Mouse (Mus musculus) lung, postnatal 0 days (tissue): ENCODE results near the gene H1f0. TPM values are rescaled to one million over a fixed set of nuclear protein-coding genes. Genes with fewer than 3 reads are reported as not detected.
"Not testable (repeated sequence)": the region's sequence is repeated elsewhere in the genome, so short reads cannot be mapped to it uniquely, and the experiment has no call there.

Experiments
- ATAC-seq: fragments of 200-750 bp; cut with Nextera tagmentation; 2 replicates; pipeline ENCODE4 v1.8.0; 2017; ENCODE audit warnings: moderate library complexity
- DNase-seq: peaks from one replicate; pipeline ENCODE4 v3.0.0-alpha.2; 2016; ENCODE audit warnings: low spot score
- H3K27ac ChIP-seq: fragments of 300-500 bp; sonication (generic); 2 replicates; pipeline ENCODE4 v1.5.1; 2014; ENCODE audit warnings: antibody characterized with exemption, mild to moderate bottlenecking, low read length, mixed read lengths
- H3K27me3 ChIP-seq: fragments of 300-500 bp; sonication (generic); replicated peaks from 2 replicates; pipeline ENCODE4 v1.6.1; 2014; ENCODE audit warnings: low read length, mixed read lengths; ENCODE audit not compliant: insufficient read depth
- H3K36me3 ChIP-seq: fragments of 300-500 bp; sonication (generic); 2 replicates; pipeline ENCODE4 v1.6.1; 2014; ENCODE audit warnings: low read length, mixed read lengths; ENCODE audit not compliant: insufficient read depth
- H3K4me1 ChIP-seq: fragments of 300-500 bp; sonication (generic); 2 replicates; pipeline ENCODE4 v1.6.1; 2014; ENCODE audit warnings: antibody characterized with exemption, low read depth, low read length, mixed read lengths; ENCODE audit not compliant: insufficient read depth
- H3K4me2 ChIP-seq: fragments of 300-500 bp; sonication (generic); replicated peaks from 2 replicates; pipeline ENCODE4 v1.6.1; 2014; ENCODE audit warnings: low read depth, mild to moderate bottlenecking, low read length, moderate library complexity, mixed read lengths
- H3K4me3 ChIP-seq: fragments of 300-500 bp; sonication (generic); 2 replicates; pipeline ENCODE4 v1.5.1; 2014; ENCODE audit warnings: low read depth, low read length
- H3K9ac ChIP-seq: fragments of 300-500 bp; sonication (generic); replicated peaks from 2 replicates; pipeline ENCODE4 v1.6.1; 2014; ENCODE audit warnings: low read depth, mild to moderate bottlenecking
- H3K9me3 ChIP-seq: fragments of 300-500 bp; sonication (generic); 2 replicates; pipeline ENCODE4 v1.6.1; 2016; ENCODE audit warnings: low read length, mixed read lengths
- CTCF ChIP-seq: IDR thresholded peaks from 2 replicates; pipeline ENCODE4 v1.5.1; 2016; ENCODE audit warnings: antibody characterized with exemption, mild to moderate bottlenecking
- EP300 ChIP-seq: IDR thresholded peaks from 2 replicates; pipeline ENCODE4 v1.6.1; 2016; ENCODE audit warnings: antibody characterized with exemption, mild to moderate bottlenecking, control low read depth
- WGBS: fragments of 180-500 bp; shearing (Covaris S2); extraction: QIAGEN DNeasy Blood & Tissue Kit; methylation state at CpG from one replicate; pipeline ENCODE4 v1.1.7; 2014; 5-methylcytosine and 5-hydroxymethylcytosine counted together
- polyA plus RNA-seq: library from polyadenylated mRNA; unstranded; fragments of >200 nt; fragmentation: Nextera tagmentation; extraction: Ambion mirVana; gene quantifications from 2 replicates; pipeline ENCODE4 v1.2.1, GENCODE M21; 2015

H1f0 gene
- polyA plus RNA-seq, 1 experiment from 2014 or later = 263 TPM

GRCm38 (mm10) chr15:79007836-79008235 lies 20.4 kb upstream of the H1f0 start:
- not testable (repeated sequence) for H3K27me3 ChIP-seq, H3K9ac ChIP-seq, DNase-seq, H3K9me3 ChIP-seq, H3K27ac ChIP-seq, H3K4me1 ChIP-seq, H3K4me3 ChIP-seq, H3K4me2 ChIP-seq, ATAC-seq
- peaks cover 22% of the 10 kb centered on the region; the same call in 1 of the 2 replicates for H3K36me3 ChIP-seq
- WGBS = 84% methylated on average over 6 of the region's 6 CpGs
- TF ChIP-seq CTCF = peak; percentile 34

- Histone ChIP-seq H3K9me3 (no peaks in the 10 kb centered on the region), H3K27ac (no peak overlapping the region), H3K4me2 (no peak overlapping the region), H3K9ac (no peak overlapping the region), H3K4me3 (no peak overlapping the region), H3K27me3 (no peaks in the 10 kb centered on the region), H3K36me3 (peaks cover 12% of the 10 kb centered on the region; the same call in 1 of the 2 replicates), H3K4me1 (no peaks in the 10 kb centered on the region)
- no peak for DNase-seq
- TF ChIP-seq EP300 (no peak), CTCF (no peak)
- WGBS = 62% methylated on average over 5 of the region's 5 CpGs
- ATAC-seq = no peak
Observed at GRCm38 (mm10) chr15:79009734-79010133, 18.5 kb upstream of the H1f0 start.

DNA sequence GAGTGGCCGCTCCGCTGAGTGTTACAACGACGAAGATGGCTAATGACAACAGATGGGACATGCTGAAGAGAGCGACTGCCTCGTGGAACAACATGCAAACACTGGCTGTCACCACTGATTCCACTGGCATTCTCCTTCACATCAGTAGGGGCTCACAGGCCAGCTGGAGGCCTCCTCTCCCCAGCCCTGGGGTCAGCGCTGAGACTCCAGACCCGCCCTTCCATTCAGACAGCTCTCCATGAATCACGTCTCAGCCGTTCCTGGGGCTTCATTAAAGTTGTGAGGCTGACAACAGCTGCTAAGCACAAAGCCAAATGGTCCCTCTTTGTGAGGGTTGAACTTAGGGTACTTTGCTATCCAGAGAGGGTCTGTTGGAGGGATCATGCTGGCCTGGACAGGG lies 16.7 kb upstream of the H1f0 start:
- Histone ChIP-seq H3K4me2 (no peak overlapping the region), H3K9ac (no peak overlapping the region), H3K4me3 (no peak overlapping the region), H3K9me3 (no peaks in the 10 kb centered on the region), H3K27me3 (no peaks in the 10 kb centered on the region), H3K36me3 (0 out of 2 replicates have a peak, but pooled peaks cover under 1% of the 10 kb centered on the region), H3K4me1 (no peaks in the 10 kb centered on the region), H3K27ac (no peak overlapping the region)
- DNase-seq (no peak), ATAC-seq (no peak)
- 52% methylated on average over 10 of the region's 10 CpGs for WGBS
- no peak for TF ChIP-seq CTCF
- TF ChIP-seq EP300 = no peak

DNA sequence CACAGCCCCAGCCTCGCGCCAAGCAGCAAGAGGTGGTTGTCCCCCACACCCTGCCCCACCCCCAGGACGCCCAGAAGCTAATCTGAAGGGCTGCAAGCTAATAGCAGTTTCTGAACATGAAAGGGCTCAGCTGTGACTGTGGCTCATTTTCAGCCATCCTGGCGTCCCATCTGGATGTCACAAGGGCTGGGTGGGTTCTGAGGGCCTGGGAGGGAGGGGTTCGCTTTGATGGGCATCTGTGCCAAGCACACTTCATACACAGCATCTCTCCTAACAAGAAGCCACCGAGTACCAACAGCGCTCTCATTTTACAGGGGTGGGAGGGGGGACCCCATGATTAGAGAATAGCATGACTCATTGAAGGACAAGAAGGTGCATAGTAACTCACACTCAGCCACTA lies 14.9 kb upstream of the H1f0 start:
- 54% methylated on average over 7 of the region's 7 CpGs for WGBS
- TF ChIP-seq CTCF (no peak), EP300 (no peak)
- H3K4me1 ChIP-seq = no peaks in the 10 kb centered on the region

GRCm38 (mm10) chr15:79018191-79018590 lies 10.1 kb upstream of the H1f0 start:
- no peaks in the 10 kb centered on the region for H3K36me3 ChIP-seq
- WGBS = 27% methylated on average over 4 of the region's 4 CpGs
- H3K4me2 ChIP-seq = no peak overlapping the region
- no peaks in the 10 kb centered on the region for H3K9me3 ChIP-seq
- TF ChIP-seq CTCF = no peak
- ATAC-seq = no peak
- no peak for DNase-seq
- H3K4me3 ChIP-seq = no peak overlapping the region
- no peak overlapping the region for H3K27ac ChIP-seq
- no peaks in the 10 kb centered on the region for H3K27me3 ChIP-seq
- H3K4me1 ChIP-seq = no peaks in the 10 kb centered on the region
- H3K9ac ChIP-seq = no peak overlapping the region

More for the DNA sequence above, 14.9 kb upstream of the H1f0 start:
- no peaks in the 10 kb centered on the region for H3K9me3 ChIP-seq
- ATAC-seq (no peak), DNase-seq (no peak)
- no peak overlapping the region for H3K27ac ChIP-seq
- no peaks in the 10 kb centered on the region for H3K36me3 ChIP-seq
- H3K9ac ChIP-seq = no peak overlapping the region
- H3K27me3 ChIP-seq = no peaks in the 10 kb centered on the region
- no peak overlapping the region for H3K4me2 ChIP-seq
- H3K4me3 ChIP-seq = no peak overlapping the region

- WGBS = 64% methylated on average over 3 of the region's 3 CpGs
- DNase-seq = peak; percentile 25
- Histone ChIP-seq H3K4me2 (no peak overlapping the region), H3K9me3 (no peaks in the 10 kb centered on the region), H3K4me1 (no peaks in the 10 kb centered on the region), H3K27ac (no peak overlapping the region), H3K36me3 (no peaks in the 10 kb centered on the region), H3K27me3 (no peaks in the 10 kb centered on the region), H3K4me3 (no peak overlapping the region), H3K9ac (no peak overlapping the region)
- no peak for ATAC-seq
- no peak for TF ChIP-seq EP300
- TF ChIP-seq CTCF = peak; percentile 43
Observed at GRCm38 (mm10) chr15:79018886-79019285, 9.4 kb upstream of the H1f0 start.

DNA sequence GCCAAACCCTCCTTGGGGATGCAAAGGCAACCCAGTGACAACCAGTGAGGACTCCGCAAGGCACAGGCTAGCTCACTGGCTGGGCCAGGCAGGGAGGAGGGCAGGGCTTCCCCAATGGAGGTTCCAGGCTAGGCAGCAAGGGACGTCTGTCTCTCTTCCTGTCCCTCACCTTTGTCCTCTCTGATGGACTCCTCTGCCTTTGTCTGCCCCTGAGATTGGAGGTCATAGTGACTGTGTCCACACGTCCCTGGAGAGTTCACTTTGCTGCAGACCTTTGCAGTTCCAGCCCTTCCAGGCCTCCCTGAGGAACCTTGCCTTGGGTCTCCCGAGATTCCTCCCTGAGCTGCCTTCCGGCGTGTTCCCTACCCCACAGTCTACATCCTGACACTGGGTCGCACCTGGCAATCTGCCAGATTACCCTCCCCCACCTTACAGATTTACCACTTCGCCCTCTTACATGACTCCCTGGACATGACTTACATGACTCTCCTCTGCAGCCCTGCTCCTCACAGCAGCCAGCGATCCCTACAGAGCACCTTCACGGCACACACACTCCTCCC lies 5.5 kb upstream of the H1f0 start:
- 31% methylated on average over 10 of the region's 10 CpGs for WGBS
- Histone ChIP-seq H3K9ac (no peak overlapping the region), H3K9me3 (no peaks in the 10 kb centered on the region), H3K4me3 (no peak overlapping the region), H3K4me1 (peaks cover 6% of the 10 kb centered on the region; the same call in 1 of the 2 replicates), H3K27me3 (no peaks in the 10 kb centered on the region), H3K4me2 (no peak overlapping the region), H3K36me3 (no peaks in the 10 kb centered on the region), H3K27ac (no peak overlapping the region)
- no peak for TF ChIP-seq EP300
- no peak for TF ChIP-seq CTCF
- no peak for ATAC-seq
- DNase-seq = no peak
